Comparison of ENCODE assay signal across 8 mouse cellular contexts in the genomic region with DNA sequence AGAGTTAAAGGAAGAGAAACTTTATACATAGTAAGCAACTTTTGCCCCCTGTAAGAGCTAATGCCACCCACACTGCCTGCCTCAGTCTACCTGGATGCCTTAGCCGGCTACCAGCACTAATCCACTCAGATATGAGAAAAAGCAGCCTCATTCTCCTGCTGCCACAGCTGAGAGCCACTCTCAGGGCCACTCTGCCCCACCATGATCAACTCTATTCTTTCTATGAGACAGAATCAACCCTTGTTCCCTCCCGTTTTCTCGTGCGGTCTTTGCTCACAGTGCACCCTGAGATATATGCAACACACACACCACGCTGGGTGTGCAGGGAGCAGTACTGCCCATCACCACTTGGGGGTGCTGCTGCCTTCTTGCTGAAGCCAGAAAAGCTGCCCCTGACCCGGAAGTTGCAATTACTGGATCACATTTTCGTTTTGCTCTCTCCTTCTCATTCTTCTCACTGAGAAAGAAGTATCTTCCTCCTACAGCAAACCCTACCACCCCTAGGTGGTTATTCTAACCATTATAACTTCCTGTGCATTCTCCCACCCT. TPM values are rescaled to one million over a fixed set of nuclear protein-coding genes. Genes with fewer than 3 reads are reported as not detected.
DNase-seq lines count a peak whose midpoint lies in the region; ATAC-seq and TF ChIP-seq lines count a peak whose summit lies in the region.

No protein-coding gene starts in this region.

- peak; percentile 76 for TF ChIP-seq CTCF in kidney, postnatal 0 days (IDR thresholded peaks at IDR 0.05; ENCODE audit: low read depth)
- peak; percentile 87 for TF ChIP-seq CTCF in lung, adult 2 months (IDR thresholded peaks at IDR 0.05; ENCODE audit: insufficient read depth, low read length)

- ATAC-seq in erythroid progenitor cell, adult 5-6 weeks (replicated peaks; ENCODE audit: low FRiP score, poor library complexity, severe bottlenecking), result peak; percentile 93
- no peak for ATAC-seq in kidney, postnatal 0 days (replicated peaks; ENCODE audit: low FRiP score, low read depth)
- no peak for ATAC-seq in hindbrain, embryonic 13.5 days (ENCODE audit: low FRiP score)

- no peak overlapping the region for H3K4me3 ChIP-seq in kidney, postnatal 0 days (replicated peaks; ENCODE audit: low read depth, low read length)
- H3K4me3 ChIP-seq in lung, adult 2 months (replicated peaks; ENCODE audit: extremely low read depth, low read depth, low read length), result no peak overlapping the region
- H3K4me3 ChIP-seq in hindbrain, embryonic 13.5 days, result no peak overlapping the region

- no peaks in the 10 kb centered on the region for H3K4me1 ChIP-seq in kidney, postnatal 0 days (replicated peaks; ENCODE audit: insufficient read depth, low read length)
- H3K4me1 ChIP-seq in lung, adult 2 months (ENCODE audit: control insufficient read depth, insufficient read depth, low read length), result no peaks in the 10 kb centered on the region
- H3K4me1 ChIP-seq in hindbrain, embryonic 13.5 days (replicated peaks), result peaks cover 3% of the 10 kb centered on the region; the same call in 1 of the 2 replicates

- WGBS in kidney, postnatal 0 days, result 55% methylated on average over 7 of the region's 7 CpGs
- WGBS in lung, adult 2 months, result 44% methylated on average over 7 of the region's 7 CpGs
- WGBS in hindbrain, embryonic 13.5 days, result 37% methylated on average over 7 of the region's 7 CpGs

- H3K4me2 ChIP-seq in kidney, postnatal 0 days (ENCODE audit: low read length), result no peak overlapping the region
- no peak overlapping the region for H3K4me2 ChIP-seq in hindbrain, embryonic 13.5 days

- DNase-seq in right cerebral cortex, adult 18-20 months, result peak; percentile 46
- no peak for DNase-seq in right cerebral cortex, postnatal 36 days (ENCODE audit: low spot score in 2 of 2)
- DNase-seq in adrenal gland, postnatal 36 days, result peak; percentile 78 to 85
- DNase-seq in kidney, postnatal 0 days (ENCODE audit: low spot score), result peak; percentile 45
- DNase-seq in lung, adult 2 months, result peak; percentile 70
- peak; percentile 22 for DNase-seq in skeletal muscle tissue, adult 2 months (ENCODE audit: low read depth, low spot score)

- H3K27me3 ChIP-seq in kidney, postnatal 0 days (ENCODE audit: insufficient read depth, low read length), result no peaks in the 10 kb centered on the region
- no peaks in the 10 kb centered on the region for H3K27me3 ChIP-seq in hindbrain, embryonic 13.5 days

- no peak for TF ChIP-seq POLR2A in lung, adult 2 months (IDR thresholded peaks at IDR 0.05; ENCODE audit: borderline replicate concordance, extremely low read depth, low read depth, low read length)

- H3K27ac ChIP-seq in kidney, postnatal 0 days, result no peak overlapping the region
- H3K27ac ChIP-seq in hindbrain, embryonic 13.5 days, result no peak overlapping the region

- no peaks in the 10 kb centered on the region for H3K36me3 ChIP-seq in kidney, postnatal 0 days (ENCODE audit: insufficient read depth, low read length)
- H3K36me3 ChIP-seq in hindbrain, embryonic 13.5 days, result no peaks in the 10 kb centered on the region

- no peak overlapping the region for H3K9ac ChIP-seq in kidney, postnatal 0 days (ENCODE audit: low read depth, low read length)
- no peak overlapping the region for H3K9ac ChIP-seq in hindbrain, embryonic 13.5 days

- no peaks in the 10 kb centered on the region for H3K9me3 ChIP-seq in kidney, postnatal 0 days (replicated peaks; ENCODE audit: low read length)
- 0 out of 2 replicates have a peak, but pooled peaks cover 5% of the 10 kb centered on the region for H3K9me3 ChIP-seq in hindbrain, embryonic 13.5 days

RNA-seq across cellular contexts. Expression of a gene that starts 8.2 kb away (rescaled TPM):
- total RNA-seq in adrenal gland, postnatal 36 days (2021), result 10 to 100 TPM in 1 of 2 experiments, 1 to 10 TPM in 1; 6.7 to 13.0 TPM
- 2.5 and 2.9 TPM in 2 replicates for total RNA-seq in erythroid progenitor cell, adult 5-6 weeks (2015; ENCODE audit: low replicate concordance)
- total RNA-seq in erythroid progenitor cell, adult 5-6 weeks (2017; ENCODE audit: low replicate concordance), result 0.39 TPM in 1 of 2 replicates, not detected in the other
- polyA plus RNA-seq in kidney, postnatal 0 days (2015; fragmentation: Nextera tagmentation; extraction: Ambion mirVana), result 8.2 and 8.5 TPM in 2 replicates
- polyA plus RNA-seq in lung, adult 2 months (2012; rRNA removed), result 1.6 and 3.3 TPM in 2 replicates
- 4.6 and 6.4 TPM in 2 replicates for polyA plus RNA-seq in hindbrain, embryonic 13.5 days (2015; fragmentation: Nextera tagmentation; extraction: Ambion mirVana)

Comparison
In these comparisons a context has a peak if more than half of its experiments do, and no peak if none do; other contexts are left out.
1. DNase-seq: peak in right cerebral cortex, adult 18-20 months (single experiment), adrenal gland, postnatal 36 days (2 of 2), kidney, postnatal 0 days (single experiment), lung, adult 2 months (single experiment) and skeletal muscle tissue, adult 2 months (single experiment); none in right cerebral cortex, postnatal 36 days (0 of 2).